Mouse (Mus musculus) T-helper 1 cell (primary cell): ENCODE data around the gene Gucy2c.

ENCODE experiments used
- in situ Hi-C: fragments of 300-600 bp; cut with MboI, MseI; formaldehyde crosslinking; loops from one replicate; pipeline ENCODE4 v1.15.1; 2025; ENCODE audit warnings: high pct_unique_total_duplicates

Gene Gucy2c

GRCm38 (mm10) chr6:136781377-136781986 is at the start of gene Gucy2c:
TSS of gene Gucy2c (minus strand) at chr6:136781765.
- in situ Hi-C loops = no loop called here

- in situ Hi-C loops = no loop called here
Observed at GRCm38 (mm10) chr6:136828681-136829080, 47.1 kb upstream of the Gucy2c start.

- in situ Hi-C loops = no loop called here
Observed at GRCm38 (mm10) chr6:136827881-136828561, 46.5 kb upstream of the Gucy2c start, which contains the start of gene Wbp11. TSS of gene Wbp11 (minus strand) at chr6:136828233.

- in situ Hi-C loops = no loop called here
Observed at GRCm38 (mm10) chr6:136827516-136827880, 45.9 kb upstream of the Gucy2c start, which contains the start of gene BC049715. TSS of gene BC049715 (plus strand) at chr6:136827626.

- in situ Hi-C loops = no loop called here
Observed at GRCm38 (mm10) chr6:136827116-136827515, 45.6 kb upstream of the Gucy2c start.

GRCm38 (mm10) chr6:136824987-136825386 is 43.4 kb upstream of the Gucy2c start:
- in situ Hi-C loops = no loop called here

GRCm38 (mm10) chr6:136821086-136821485 is 39.5 kb upstream of the Gucy2c start:
- in situ Hi-C loops = no loop called here

GRCm38 (mm10) chr6:136820381-136820780 is 38.8 kb upstream of the Gucy2c start:
- in situ Hi-C loops = no loop called here

- in situ Hi-C loops = no loop called here
Observed at GRCm38 (mm10) chr6:136817549-136817948, 36.0 kb upstream of the Gucy2c start.

GRCm38 (mm10) chr6:136816826-136817225 is 35.3 kb upstream of the Gucy2c start:
- in situ Hi-C loops = no loop called here

- in situ Hi-C loops = no loop called here
Observed at GRCm38 (mm10) chr6:136815381-136815780, 33.8 kb upstream of the Gucy2c start.

- in situ Hi-C loops = loop anchor here (5.0 kb wide), 1 partner anchor 934 kb away; no protein-coding TSS in a partner anchor
Observed at GRCm38 (mm10) chr6:136813117-136813516, 31.6 kb upstream of the Gucy2c start.

GRCm38 (mm10) chr6:136811196-136811595 is 29.6 kb upstream of the Gucy2c start:
- in situ Hi-C loops = loop anchor here (5.0 kb wide), 1 partner anchor 936 kb away; no protein-coding TSS in a partner anchor

GRCm38 (mm10) chr6:136809673-136810072 is 28.1 kb upstream of the Gucy2c start:
- in situ Hi-C loops = loop anchor here (5.0 kb wide), 1 partner anchor 938 kb away; no protein-coding TSS in a partner anchor

- in situ Hi-C loops = no loop called here
Observed at GRCm38 (mm10) chr6:136809077-136809476, 27.5 kb upstream of the Gucy2c start.

GRCm38 (mm10) chr6:136808631-136809046 is 27.1 kb upstream of the Gucy2c start:
- in situ Hi-C loops = no loop called here

GRCm38 (mm10) chr6:136808014-136808417 is 26.5 kb upstream of the Gucy2c start, which contains the start of gene H2afj:
TSS of gene H2afj (plus strand) at chr6:136808244.
- in situ Hi-C loops = no loop called here

- in situ Hi-C loops = no loop called here
Observed at GRCm38 (mm10) chr6:136807395-136808013, 25.9 kb upstream of the Gucy2c start.

GRCm38 (mm10) chr6:136806819-136807218 is 25.3 kb upstream of the Gucy2c start:
- in situ Hi-C loops = no loop called here

- in situ Hi-C loops = no loop called here
Observed at GRCm38 (mm10) chr6:136805409-136805775, 23.8 kb upstream of the Gucy2c start.

GRCm38 (mm10) chr6:136804705-136805408 is 23.3 kb upstream of the Gucy2c start:
- in situ Hi-C loops = no loop called here
